Mouse (Mus musculus): ENCODE measurements around the gene Gpr182. TPM values are rescaled to one million over a fixed set of nuclear protein-coding genes. Genes with fewer than 3 reads are reported as not detected.
"Not testable (repeated sequence)": the region's sequence is repeated elsewhere in the genome, so short reads cannot be mapped to it uniquely, and the experiment has no call there.

Gpr182 gene
- 1 to 10 TPM; 3.8 to 4.8 (median 4.2) TPM for total RNA-seq (2022)

DNA sequence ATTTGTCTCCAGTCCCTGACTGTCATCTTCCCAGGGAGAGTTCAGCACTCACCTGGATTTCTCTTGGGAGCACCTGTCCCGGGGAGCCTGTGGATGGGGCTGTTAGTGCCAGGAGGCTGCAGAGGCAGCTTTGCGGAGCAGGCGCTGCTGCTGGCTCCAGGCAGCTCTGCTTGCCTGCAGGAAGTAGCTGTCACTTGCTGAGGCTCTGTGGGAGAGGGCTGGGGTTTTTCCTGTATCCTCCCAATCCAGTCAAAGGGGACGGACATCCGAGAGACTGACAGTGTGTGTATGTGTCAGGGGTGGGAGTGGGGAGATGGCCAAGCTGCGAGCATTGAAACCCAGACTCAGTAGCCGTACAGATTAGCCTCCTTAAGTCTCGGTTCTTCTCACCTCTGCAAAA, at the start of gene Gpr182:
Gene Gpr182, minus strand, starts transcription at position 185 of the 400 bp plus-strand sequence.
- DNase-seq (ENCODE audit: low spot score), result no peak

DNA sequence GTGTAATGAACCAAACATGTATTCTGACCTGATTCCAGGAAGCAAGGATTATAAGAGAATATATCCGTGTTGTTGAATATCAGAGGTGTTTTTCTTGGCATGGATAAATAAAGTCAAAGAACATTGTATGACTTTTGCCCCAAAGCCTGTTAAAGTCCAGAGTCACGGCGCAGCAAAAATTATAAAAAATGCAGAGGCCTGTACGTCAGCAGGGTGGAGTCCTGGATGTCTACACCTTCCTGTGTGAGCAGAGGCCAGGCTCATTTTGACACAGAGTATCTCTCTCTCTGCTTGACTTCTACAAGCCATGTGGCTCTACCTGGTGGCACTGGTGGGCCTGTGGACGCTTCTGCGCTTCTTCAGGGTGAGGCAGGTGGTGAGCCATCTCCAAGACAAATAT, 49.4 kb upstream of the Gpr182 start, which contains the start of gene Rdh16:
Gene Rdh16, plus strand, starts transcription at position 262 of the 400 bp plus-strand sequence.
- DNase-seq (ENCODE audit: low spot score), result no peak

- DNase-seq (ENCODE audit: low spot score), result no peak
These were observed 47.8 kb upstream of the Gpr182 start for GRCm38 (mm10) chr10:127799295-127799694.

- DNase-seq (ENCODE audit: low spot score), result not testable (repeated sequence)
These were observed 33.9 kb upstream of the Gpr182 start for GRCm38 (mm10) chr10:127785411-127785810.

- DNase-seq (ENCODE audit: low spot score), result not testable (repeated sequence)
These were observed 30.8 kb upstream of the Gpr182 start for GRCm38 (mm10) chr10:127782321-127782720.

- no peak for DNase-seq (ENCODE audit: low spot score)
These were observed 24.5 kb upstream of the Gpr182 start, which contains the start of gene Rdh9 for GRCm38 (mm10) chr10:127776011-127776410. Gene Rdh9 (plus strand): TSS chr10:127776386.

DNA sequence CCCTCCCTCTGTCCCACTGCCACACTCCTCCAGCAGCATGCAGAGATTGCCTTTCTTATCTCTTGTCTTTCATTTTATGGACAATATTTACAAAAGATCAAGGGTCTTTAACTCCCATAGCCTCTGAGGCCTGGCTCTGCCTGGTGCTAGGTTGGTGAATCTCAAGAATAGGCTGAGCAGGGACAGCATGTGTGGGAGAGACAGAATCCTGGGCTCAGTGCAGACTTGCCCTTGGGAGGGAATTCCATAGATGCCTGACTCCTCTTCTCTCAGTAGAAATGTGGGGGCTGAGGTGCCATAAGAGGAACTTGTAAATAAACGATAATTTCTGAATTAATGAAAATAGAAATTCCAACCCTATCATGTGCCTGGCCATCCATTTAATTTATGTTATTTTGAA, 15.0 kb upstream of the Gpr182 start:
- DNase-seq (ENCODE audit: low spot score), result no peak

DNA sequence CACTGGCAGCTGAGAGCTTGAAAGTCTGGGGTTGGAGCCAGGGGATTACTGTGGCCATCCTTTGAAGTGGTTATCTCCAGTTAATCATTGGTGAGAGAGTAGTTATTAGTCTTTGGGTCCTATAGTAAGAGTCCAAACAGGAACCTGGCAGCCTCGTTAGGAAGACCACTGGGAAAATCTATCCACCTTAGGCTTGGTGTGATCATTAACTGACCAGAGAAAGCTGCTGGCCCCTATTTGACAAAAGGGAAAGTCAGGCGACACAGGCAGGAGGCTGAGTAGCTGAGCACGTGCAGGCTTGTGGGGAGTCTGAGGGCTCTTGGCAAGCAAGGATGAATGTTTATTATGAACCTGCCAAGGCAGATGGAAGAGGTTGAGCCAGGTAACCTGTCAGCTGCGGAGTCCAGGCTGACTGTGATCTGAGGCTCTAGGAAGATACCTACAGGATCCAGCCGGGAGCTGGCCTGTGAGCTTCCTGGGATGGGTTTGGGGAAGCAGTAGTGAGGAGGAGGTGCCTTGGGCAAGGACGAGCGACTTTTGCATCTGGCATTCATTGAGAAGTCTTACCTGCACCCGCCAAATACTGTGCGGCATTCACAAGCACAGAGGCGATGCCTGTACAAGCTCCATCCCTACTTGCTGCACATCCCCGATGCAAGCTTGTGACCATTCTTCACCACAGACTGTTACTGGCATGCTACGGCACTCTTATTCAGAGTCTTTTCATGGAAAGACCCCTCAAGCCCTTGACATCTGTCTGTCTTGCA, 12.6 kb upstream of the Gpr182 start:
- no peak for DNase-seq (ENCODE audit: low spot score)

GRCm38 (mm10) chr10:127762926-127763325, 11.4 kb upstream of the Gpr182 start:
- not testable (repeated sequence) for DNase-seq (ENCODE audit: low spot score)

DNA sequence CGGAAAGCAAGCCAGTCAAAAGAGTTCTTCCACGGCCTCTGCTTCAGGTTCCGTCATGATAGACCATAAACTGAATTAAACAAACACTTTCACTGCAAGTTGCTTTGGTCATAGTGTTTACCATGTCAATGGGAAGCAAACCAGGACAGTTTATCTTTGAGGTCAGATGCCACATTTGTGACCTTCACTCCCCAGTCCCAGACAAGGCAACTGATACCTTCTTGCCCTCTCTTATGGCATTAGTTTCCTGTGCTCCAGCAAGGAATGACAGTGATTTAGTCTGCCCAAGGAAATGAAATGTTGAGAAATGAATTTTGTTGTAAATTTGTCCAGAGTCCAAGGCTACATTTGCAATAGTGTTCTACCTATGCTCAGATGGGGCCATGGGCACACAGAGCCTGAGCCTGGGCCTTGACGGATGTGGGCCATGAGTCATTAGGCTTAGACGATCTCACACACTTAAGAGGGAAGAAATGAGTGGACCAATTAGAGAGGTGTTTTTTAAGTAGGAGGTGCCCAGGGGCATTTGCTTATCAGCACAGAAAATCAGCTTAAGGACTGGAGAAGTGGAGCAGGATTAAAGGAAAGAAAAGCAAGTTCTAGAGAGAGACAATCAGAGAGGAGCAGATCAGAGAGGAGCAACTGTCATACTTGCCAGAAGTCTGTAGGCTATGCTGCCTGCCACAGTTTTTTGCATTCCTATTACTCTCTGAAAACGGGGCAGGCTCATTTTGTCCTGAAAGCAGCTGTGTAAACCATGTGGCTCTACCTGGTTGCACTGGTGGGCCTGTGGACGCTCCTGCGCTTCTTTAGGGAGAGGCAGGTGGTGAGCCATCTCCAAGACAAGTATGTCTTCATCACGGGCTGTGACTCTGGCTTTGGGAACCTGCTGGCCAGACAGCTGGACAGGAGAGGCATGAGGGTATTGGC, 7.9 kb upstream of the Gpr182 start, which contains the start of the genes Rdh1 and Rdh16f1:
Gene Rdh1, plus strand, starts transcription at position 541 of the 930 bp plus-strand sequence.
Gene Rdh16f1, plus strand, starts transcription at position 607 of the 930 bp plus-strand sequence.
- DNase-seq (ENCODE audit: low spot score), result no peak

DNA sequence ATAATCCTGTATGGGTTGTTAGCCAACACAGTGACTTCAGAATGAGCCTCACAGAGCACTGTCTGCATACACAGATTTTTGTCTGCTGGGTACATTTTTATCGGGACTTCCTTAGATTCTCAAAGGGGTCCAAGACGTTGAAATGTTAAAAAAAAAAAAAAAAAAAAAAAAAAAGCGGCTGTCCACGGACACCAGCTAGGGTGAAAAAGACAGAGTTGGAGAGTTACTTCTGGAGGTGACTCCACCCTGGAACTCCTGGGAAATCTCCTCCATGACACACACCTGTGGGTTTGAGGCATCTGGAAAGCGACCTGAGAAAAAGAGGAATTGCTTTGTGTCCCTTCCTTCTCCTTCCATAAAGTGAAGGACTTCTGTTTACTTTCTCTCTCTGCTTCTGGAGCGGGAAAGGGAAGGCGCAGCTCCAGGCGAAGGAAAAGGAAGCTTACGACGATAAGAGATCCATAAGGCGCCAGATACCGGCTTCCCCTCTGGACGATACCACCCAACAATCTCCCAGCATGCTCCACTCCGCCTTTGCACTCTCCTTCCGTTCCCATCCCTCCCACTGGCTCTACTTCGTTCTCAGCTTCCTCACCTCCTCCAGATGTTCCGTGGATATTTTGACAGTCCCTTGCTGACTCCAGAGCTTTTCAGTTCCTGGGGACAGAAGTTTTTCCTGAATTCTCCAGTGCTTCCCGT, 4.4 kb upstream of the Gpr182 start:
- peak; percentile 61 for DNase-seq (ENCODE audit: low spot score)

DNA sequence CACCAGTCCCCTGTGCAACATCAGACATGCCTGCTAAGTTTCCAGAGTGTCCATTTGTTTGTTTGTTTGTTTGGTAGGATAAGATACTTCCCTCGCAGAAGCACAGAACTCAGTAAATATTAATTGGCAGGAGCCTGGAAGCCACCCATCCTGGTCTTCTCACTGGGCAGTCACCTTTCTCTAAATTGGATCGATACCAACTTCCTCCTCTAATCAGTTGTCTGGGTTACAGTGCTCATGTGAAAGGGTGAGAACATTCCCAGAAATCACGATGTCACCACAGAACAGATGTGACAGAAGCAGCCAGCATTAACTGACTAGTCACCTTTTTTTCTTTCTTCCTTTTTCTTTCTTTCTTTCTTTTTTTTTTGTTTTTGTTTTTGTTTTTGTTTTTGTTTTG, 3.7 kb upstream of the Gpr182 start:
- no peak for DNase-seq (ENCODE audit: low spot score)

DNA sequence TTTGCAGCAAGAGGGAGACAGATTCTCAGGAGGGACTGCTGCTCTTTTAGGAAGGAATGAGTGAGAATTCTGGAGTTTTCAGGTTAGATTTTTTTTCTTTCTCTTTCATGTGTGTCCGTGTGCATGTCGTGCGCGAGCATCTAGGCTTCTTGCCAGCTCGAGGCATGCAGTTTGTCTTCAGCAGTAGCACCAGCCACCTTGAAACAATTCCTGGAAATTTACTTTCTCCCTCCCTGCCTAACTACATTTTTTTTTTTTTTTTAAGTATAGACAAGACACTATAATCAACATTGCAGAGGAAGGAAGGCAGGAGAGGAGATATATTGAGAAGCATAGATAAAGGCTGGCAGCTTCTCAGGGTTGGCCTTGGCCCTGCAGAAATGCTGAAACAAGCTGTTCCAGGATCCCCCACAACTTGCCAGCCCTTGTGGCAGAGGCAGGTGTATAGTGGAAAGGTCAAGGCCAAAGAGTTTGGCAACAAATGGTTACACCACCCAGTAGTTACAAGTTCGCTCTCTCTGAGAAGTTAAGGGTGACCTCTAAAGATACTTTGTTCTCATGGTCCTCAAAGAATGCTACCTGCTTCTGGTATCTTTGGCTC, 3.1 kb upstream of the Gpr182 start:
- no peak for DNase-seq (ENCODE audit: low spot score)

- DNase-seq (ENCODE audit: low spot score), result no peak
These were observed 1.3 kb downstream of the Gpr182 start for GRCm38 (mm10) chr10:127750136-127750777.

- peak; percentile 68 for DNase-seq (ENCODE audit: low spot score)
These were observed 2.5 kb downstream of the Gpr182 start for GRCm38 (mm10) chr10:127748847-127749612.

GRCm38 (mm10) chr10:127747254-127747653, 4.3 kb downstream of the Gpr182 start:
- no peak for DNase-seq (ENCODE audit: low spot score)

GRCm38 (mm10) chr10:127745886-127746285, 5.6 kb downstream of the Gpr182 start:
- no peak for DNase-seq (ENCODE audit: low spot score)

DNA sequence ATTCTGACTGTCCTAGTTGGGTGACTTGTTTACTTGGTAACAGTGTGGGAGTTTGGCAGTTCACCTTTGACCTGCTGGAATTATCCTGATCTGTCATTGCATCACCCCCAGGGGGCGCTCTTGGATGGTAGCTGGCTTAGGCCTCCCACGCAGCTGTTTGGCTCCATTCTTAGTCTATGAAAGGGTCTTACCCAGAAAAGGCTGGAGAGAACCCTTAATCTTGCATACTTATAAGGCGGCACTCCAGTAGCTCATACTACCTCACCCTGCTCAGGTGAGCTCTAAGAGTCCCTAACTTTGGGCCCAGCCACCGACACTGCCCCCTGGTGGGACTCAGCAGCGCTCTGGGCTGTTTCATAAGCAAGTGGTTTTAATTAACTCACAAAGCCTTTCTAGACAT, 6.9 kb downstream of the Gpr182 start:
- no peak for DNase-seq (ENCODE audit: low spot score)

DNA sequence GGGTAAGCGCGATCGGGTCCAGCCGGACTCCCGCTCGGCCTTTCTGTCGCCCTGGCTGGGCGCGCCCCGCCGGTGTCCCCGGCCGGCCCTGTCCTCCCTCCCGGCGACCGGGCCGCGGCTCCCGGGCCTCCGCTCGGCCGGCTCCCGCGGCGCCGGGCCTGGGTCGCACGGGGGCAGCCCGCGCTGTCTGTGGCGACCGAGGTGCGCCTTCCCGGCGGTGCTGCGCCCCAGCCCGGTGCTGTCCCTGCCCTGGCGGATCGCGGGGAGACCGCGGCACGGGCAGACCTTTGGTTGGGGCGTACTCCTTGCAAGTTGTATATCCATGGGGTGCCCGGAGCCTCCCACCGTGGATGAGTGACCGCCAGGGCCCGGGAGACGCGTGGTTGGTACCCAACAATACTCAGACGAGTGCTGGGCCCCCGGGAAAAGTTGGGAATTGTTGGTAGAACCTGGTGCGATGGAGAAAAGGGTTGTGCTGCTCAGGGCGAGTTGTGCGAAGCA, 11.8 kb downstream of the Gpr182 start:
- no peak for DNase-seq (ENCODE audit: low spot score)

Measured in heart, adult 8-10 months (tissue).